Mouse (Mus musculus) left cerebral cortex, postnatal 25 days (tissue): ENCODE data around the gene Hist1h3c. TPM values are rescaled to one million over a fixed set of nuclear protein-coding genes. Genes with fewer than 3 reads are reported as not detected.
A peak's percentile ranks its signal among the peaks of the same experiment; 100 is the strongest.
"Not testable (repeated sequence)": the region's sequence is repeated elsewhere in the genome, so short reads cannot be mapped to it uniquely, and the experiment has no call there.

ENCODE experiments used
- DNase-seq, 2 experiments: peaks; one replicate each; pipeline ENCODE4 v3.0.0; 2022; ENCODE audit warnings: low spot score in 2 of 2, mixed read lengths in 1 of 2
- intact Hi-C: fragments of 180-260 bp; cut with DNase I; formaldehyde crosslinking; loops from one replicate; pipeline ENCODE4 v1.15.1; 2025
- total RNA-seq, 2 experiments: library from RNA; stranded (reverse); gene quantifications; 2 replicates each; pipeline ENCODE4 v1.2.3; 2021

The Hist1h3c gene
- total RNA-seq, 2 experiments from 2014 or later: 1.9 to 2.6 TPM

GRCm38 (mm10) chr13:23717593-23718245 is 27.7 kb downstream of the Hist1h3c start:
- intact Hi-C loops, DNase-seq: not testable (repeated sequence)

- no peak for DNase-seq
- intact Hi-C loops: no loop called here
These were observed 28.2 kb downstream of the Hist1h3c start for GRCm38 (mm10) chr13:23717176-23717575.

GRCm38 (mm10) chr13:23716261-23717042 is 28.9 kb downstream of the Hist1h3c start:
- intact Hi-C loops: no loop called here
- DNase-seq: no peak

GRCm38 (mm10) chr13:23710374-23711089 is 34.9 kb downstream of the Hist1h3c start, which contains the start of gene Hfe:
Gene Hfe (minus strand): TSS chr13:23710854.
- DNase-seq: peak; percentile 8 to 43
- intact Hi-C loops: no loop called here

GRCm38 (mm10) chr13:23709714-23710373 is 35.6 kb downstream of the Hist1h3c start:
- intact Hi-C loops: no loop called here
- no peak for DNase-seq

GRCm38 (mm10) chr13:23708654-23709053 is 36.7 kb downstream of the Hist1h3c start:
- no peak for DNase-seq
- intact Hi-C loops: no loop called here

- intact Hi-C loops: no loop called here
- DNase-seq: no peak
These were observed 37.4 kb downstream of the Hist1h3c start for GRCm38 (mm10) chr13:23708041-23708440.

GRCm38 (mm10) chr13:23706771-23707170 is 38.6 kb downstream of the Hist1h3c start:
- no peak for DNase-seq
- intact Hi-C loops: no loop called here

GRCm38 (mm10) chr13:23705751-23706356 is 39.5 kb downstream of the Hist1h3c start:
- intact Hi-C loops: no loop called here
- DNase-seq: no peak

- DNase-seq, intact Hi-C loops: not testable (repeated sequence)
These were observed 42.6 kb downstream of the Hist1h3c start for GRCm38 (mm10) chr13:23702801-23703200.

GRCm38 (mm10) chr13:23702220-23702619 is 43.2 kb downstream of the Hist1h3c start:
- intact Hi-C loops: no loop called here
- no peak for DNase-seq

- intact Hi-C loops: loop anchor here (1.0 kb wide), 1 partner anchor 31 kb away; no protein-coding TSS in a partner anchor
- peak; percentile 81 to 88 for DNase-seq
These were observed 44.4 kb downstream of the Hist1h3c start for GRCm38 (mm10) chr13:23700786-23701520.

- no peak for DNase-seq
- intact Hi-C loops: loop anchor here (5.0 kb wide), 1 partner anchor 1657 kb away; the partner anchor contains the start of genes Hist1h2ag, Hist1h2bj and Hist1h4i
These were observed 45.6 kb downstream of the Hist1h3c start for GRCm38 (mm10) chr13:23699767-23700166.

GRCm38 (mm10) chr13:23698996-23699395 is 46.4 kb downstream of the Hist1h3c start:
- no peak for DNase-seq
- intact Hi-C loops: loop anchor here (1.0 to 5.0 kb wide), 4 partner anchors 15 to 1657 kb away; partner anchors contain the start of genes Hist1h1c, Hist1h2ag, Hist1h2bc and Hist1h2be

GRCm38 (mm10) chr13:23698300-23698693 is 47.1 kb downstream of the Hist1h3c start, which contains the start of gene Hist1h4c:
Gene Hist1h4c (minus strand): TSS chr13:23698454.
- peak; percentile 99 to 100 for DNase-seq
- intact Hi-C loops: loop anchor here (1.0 to 5.0 kb wide), 4 partner anchors 14 to 1656 kb away; partner anchors contain the start of genes Hist1h1c, Hist1h2ag, Hist1h2bc and Hist1h2be

GRCm38 (mm10) chr13:23697491-23698299 is 47.7 kb downstream of the Hist1h3c start:
- peak; percentile 44 to 72 for DNase-seq
- intact Hi-C loops: loop anchor here (1.0 to 5.0 kb wide), 4 partner anchors 13 to 1655 kb away; partner anchors contain the start of genes Hist1h1c, Hist1h2ag, Hist1h2bc and Hist1h2be

- no peak for DNase-seq
- intact Hi-C loops: loop anchor here (5.0 kb wide), 1 partner anchor 1654 kb away; the partner anchor contains the start of genes Hist1h2ag, Hist1h2bj and Hist1h4i
These were observed 49.3 kb downstream of the Hist1h3c start for GRCm38 (mm10) chr13:23696061-23696474.
